Mouse (Mus musculus) stomach, embryonic 15.5 days (tissue): ENCODE data around the gene Mapkap1. TPM values are rescaled to one million over a fixed set of nuclear protein-coding genes. Genes with fewer than 3 reads are reported as not detected.

ENCODE experiments used
- polyA plus RNA-seq: library from polyadenylated mRNA; unstranded; fragments of >200 nt; fragmentation: Nextera tagmentation; extraction: Ambion mirVana; gene quantifications from 2 replicates; pipeline ENCODE4 v1.2.1, GENCODE M21; 2015

Gene Mapkap1
- polyA plus RNA-seq, 1 experiment from 2014 or later, result 89.9 TPM

Other genes starting within 250 kb of the Mapkap1 start
- gene Pbx3, start 33.6 kb upstream of the Mapkap1 start, polyA plus RNA-seq, result 26.1 and 32.4 TPM in 2 replicates